Mouse (Mus musculus) midbrain, embryonic 15.5 days (tissue): ENCODE results near the gene Rtbdn. TPM values are rescaled to one million over a fixed set of nuclear protein-coding genes. Genes with fewer than 3 reads are reported as not detected.

ENCODE experiments used
- ATAC-seq: fragments of 200-750 bp; cut with Nextera tagmentation; replicated peaks from 2 replicates; pipeline ENCODE4 v1.8.0; 2017; ENCODE audit warnings: moderate TSS enrichment
- H3K27ac ChIP-seq: fragments of 300-500 bp; sonication (generic); 2 replicates; pipeline ENCODE4 v1.5.1; 2015; ENCODE audit warnings: mild to moderate bottlenecking, inconsistent platforms
- H3K27me3 ChIP-seq: fragments of 300-500 bp; sonication (generic); replicated peaks from 2 replicates; pipeline ENCODE4 v1.6.1; 2015; ENCODE audit warnings: inconsistent platforms
- H3K36me3 ChIP-seq: fragments of 300-500 bp; sonication (generic); replicated peaks from 2 replicates; pipeline ENCODE4 v1.6.1; 2015; ENCODE audit warnings: inconsistent platforms
- H3K4me1 ChIP-seq: fragments of 300-500 bp; sonication (generic); 2 replicates; pipeline ENCODE4 v1.6.1; 2015; ENCODE audit warnings: inconsistent platforms
- H3K4me2 ChIP-seq: fragments of 300-500 bp; sonication (generic); 2 replicates; pipeline ENCODE4 v1.6.1; 2015; ENCODE audit warnings: inconsistent platforms, mild to moderate bottlenecking, moderate library complexity
- H3K4me3 ChIP-seq: fragments of 300-500 bp; sonication (generic); 2 replicates; pipeline ENCODE4 v1.5.1; 2015; ENCODE audit warnings: mild to moderate bottlenecking, inconsistent platforms
- H3K9ac ChIP-seq: fragments of 300-500 bp; sonication (generic); 2 replicates; pipeline ENCODE4 v1.6.1; 2015; ENCODE audit warnings: mild to moderate bottlenecking, inconsistent platforms
- H3K9me3 ChIP-seq: fragments of 300-500 bp; sonication (generic); 2 replicates; pipeline ENCODE4 v1.6.1; 2016; ENCODE audit warnings: inconsistent platforms
- WGBS: fragments of 180-500 bp; shearing (Covaris S2); methylation state at CpG from one replicate; pipeline ENCODE4 v1.1.7; 2015; ENCODE audit warnings: mixed read lengths; 5-methylcytosine and 5-hydroxymethylcytosine counted together
- polyA plus RNA-seq: library from polyadenylated mRNA; unstranded; fragments of >200 nt; fragmentation: Nextera tagmentation; extraction: Ambion mirVana; gene quantifications from 2 replicates; pipeline ENCODE4 v1.2.1, GENCODE M21; 2015

The Rtbdn gene
- polyA plus RNA-seq, 1 experiment from 2014 or later, result 3.4 TPM

GRCm38 (mm10) chr8:84986379-84986945 lies 39.7 kb downstream of the Rtbdn start:
- Histone ChIP-seq H3K4me3 (peak overlapping the region; percentile 55), H3K9ac (peak overlapping the region; percentile 49; the same call in 1 of the 2 replicates), H3K36me3 (no peaks in the 10 kb centered on the region), H3K4me1 (peaks cover 41% of the 10 kb centered on the region), H3K4me2 (peak overlapping the region; percentile 98), H3K9me3 (no peaks in the 10 kb centered on the region), H3K27me3 (peaks cover 30% of the 10 kb centered on the region), H3K27ac (peak overlapping the region; percentile 82)
- 36% methylated on average over 8 of the region's 8 CpGs for WGBS
- no peak; the same call in 1 of the 2 replicates for ATAC-seq

DNA sequence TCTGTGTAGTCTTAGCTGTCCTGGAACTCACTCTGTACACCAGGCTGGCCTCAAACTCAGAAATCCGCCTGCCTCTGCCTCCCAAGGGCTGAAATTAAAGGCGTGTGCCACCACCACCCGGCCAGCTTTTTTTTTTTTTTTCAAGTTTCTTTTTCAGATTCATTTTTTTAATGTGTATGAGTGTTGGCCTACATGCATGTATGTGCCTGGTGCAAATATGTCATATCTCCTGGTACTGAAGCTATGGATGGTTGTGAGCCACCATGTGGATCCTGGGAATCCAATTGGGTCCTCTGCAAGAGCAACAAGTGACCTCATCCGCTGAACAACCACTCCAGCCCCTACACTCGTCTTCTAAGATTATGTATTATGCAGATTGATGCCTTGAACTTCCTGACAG lies 40.6 kb downstream of the Rtbdn start:
- no peak overlapping the region for H3K27ac ChIP-seq
- ATAC-seq, result no peak

GRCm38 (mm10) chr8:84987903-84988302 lies 41.1 kb downstream of the Rtbdn start:
- peaks cover 25% of the 10 kb centered on the region; the same call in 1 of the 2 replicates for H3K27me3 ChIP-seq
- H3K9me3 ChIP-seq, result no peaks in the 10 kb centered on the region
- H3K36me3 ChIP-seq, result no peaks in the 10 kb centered on the region
- no peak overlapping the region for H3K4me3 ChIP-seq
- no peak overlapping the region for H3K4me2 ChIP-seq
- H3K4me1 ChIP-seq, result peaks cover 43% of the 10 kb centered on the region
- 78% methylated on average over 2 of the region's 2 CpGs for WGBS
- ATAC-seq, result no peak
- H3K9ac ChIP-seq, result no peak overlapping the region
- H3K27ac ChIP-seq, result no peak overlapping the region

More for the DNA sequence above, 40.6 kb downstream of the Rtbdn start:
- H3K9ac ChIP-seq, result no peak overlapping the region
- no peaks in the 10 kb centered on the region for H3K9me3 ChIP-seq
- WGBS, result 83% methylated on average over 5 of the region's 5 CpGs
- H3K4me3 ChIP-seq, result no peak overlapping the region
- no peaks in the 10 kb centered on the region for H3K36me3 ChIP-seq
- H3K27me3 ChIP-seq, result peaks cover 25% of the 10 kb centered on the region; the same call in 1 of the 2 replicates
- peaks cover 43% of the 10 kb centered on the region for H3K4me1 ChIP-seq
- H3K4me2 ChIP-seq, result no peak overlapping the region

DNA sequence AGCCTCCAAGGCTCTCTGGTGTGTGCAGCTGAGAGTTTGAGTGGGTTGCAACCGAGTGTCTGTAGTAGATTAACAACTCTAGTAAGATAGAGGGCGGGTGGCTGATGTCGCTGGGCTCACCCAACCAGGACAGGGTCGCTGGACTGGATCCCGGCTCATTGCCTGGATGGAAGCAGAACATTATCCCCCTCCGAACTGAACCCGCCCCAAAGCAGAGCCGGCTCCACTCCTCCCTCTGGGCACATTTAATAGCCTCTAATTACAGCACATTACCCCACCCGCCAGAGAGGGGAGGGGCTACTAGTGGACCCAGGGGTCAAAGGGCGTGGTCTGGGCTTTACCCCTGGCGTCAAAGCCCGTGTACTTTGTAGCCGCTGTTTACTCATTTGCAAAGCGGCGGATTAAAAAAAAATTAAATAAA lies 42.5 kb downstream of the Rtbdn start:
- ATAC-seq, result no peak
- WGBS, result 12% methylated on average over 15 of the region's 15 CpGs
- Histone ChIP-seq H3K4me1 (peaks cover 42% of the 10 kb centered on the region), H3K4me2 (peak overlapping the region; percentile 70), H3K4me3 (peak overlapping the region; percentile 54), H3K27me3 (peaks cover 21% of the 10 kb centered on the region; the same call in 1 of the 2 replicates), H3K9ac (0 out of 2 replicates have a peak overlapping the region, but pooled peaks have one; percentile 54), H3K9me3 (no peaks in the 10 kb centered on the region), H3K27ac (no peak overlapping the region), H3K36me3 (no peaks in the 10 kb centered on the region)

GRCm38 (mm10) chr8:84989810-84990209 lies 43.0 kb downstream of the Rtbdn start:
- peaks cover 20% of the 10 kb centered on the region for H3K27me3 ChIP-seq
- ATAC-seq, result peak; percentile 43
- peak overlapping the region; percentile 70 for H3K4me2 ChIP-seq
- WGBS, result under 1% methylated on average over 15 of the region's 15 CpGs
- peak overlapping the region; percentile 54 for H3K4me3 ChIP-seq
- peak overlapping the region; percentile 72 for H3K27ac ChIP-seq
- H3K4me1 ChIP-seq, result peaks cover 37% of the 10 kb centered on the region
- peak overlapping the region; percentile 54 for H3K9ac ChIP-seq
- H3K36me3 ChIP-seq, result no peaks in the 10 kb centered on the region
- H3K9me3 ChIP-seq, result no peaks in the 10 kb centered on the region

DNA sequence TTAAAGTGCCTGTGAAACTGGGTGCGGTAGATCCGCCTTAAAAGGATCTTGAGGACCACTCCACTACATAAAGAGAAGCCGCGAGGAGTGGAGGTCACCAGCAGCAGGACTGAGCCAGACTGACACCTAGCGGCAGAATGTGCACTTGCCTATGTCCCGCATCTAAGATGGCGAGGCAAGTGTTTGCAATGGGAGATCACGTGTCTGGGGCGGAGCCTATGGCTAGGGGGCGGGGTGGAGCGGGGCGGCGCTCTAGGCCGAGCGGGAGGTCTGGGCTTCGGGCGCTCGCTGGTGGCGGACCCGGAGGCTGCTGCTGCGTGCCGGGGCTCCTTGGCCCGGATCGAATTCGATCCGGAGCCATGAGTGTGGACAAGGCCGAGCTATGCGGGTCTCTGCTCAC lies 43.6 kb downstream of the Rtbdn start, which contains the start of gene Hook2:
Gene Hook2 (plus strand): TSS at position 255 of the 400 bp plus-strand sequence.
- Histone ChIP-seq H3K9me3 (no peaks in the 10 kb centered on the region), H3K4me3 (peak within 1 kb of the TSS; percentile 54), H3K27me3 (peaks cover 25% of the 10 kb centered on the region), H3K4me1 (peaks cover 31% of the 10 kb centered on the region), H3K36me3 (no peaks in the 10 kb centered on the region), H3K4me2 (peak within 1 kb of the TSS; percentile 70), H3K9ac (peak within 1 kb of the TSS; percentile 58), H3K27ac (peak within 1 kb of the TSS; percentile 72)
- peak; percentile 90 for ATAC-seq
- under 1% methylated on average over 28 of the region's 28 CpGs for WGBS

- H3K9me3 ChIP-seq, result no peaks in the 10 kb centered on the region
- 3% methylated on average over 15 of the region's 15 CpGs for WGBS
- peaks cover 30% of the 10 kb centered on the region for H3K4me1 ChIP-seq
- H3K27ac ChIP-seq, result peak overlapping the region; percentile 72
- H3K27me3 ChIP-seq, result peaks cover 29% of the 10 kb centered on the region
- peak; percentile 60 for ATAC-seq
- H3K4me3 ChIP-seq, result peak overlapping the region; percentile 54
- peak overlapping the region; percentile 70 for H3K4me2 ChIP-seq
- H3K36me3 ChIP-seq, result no peaks in the 10 kb centered on the region
- peak overlapping the region; percentile 58 for H3K9ac ChIP-seq
Observed at GRCm38 (mm10) chr8:84990836-84991235, 44.0 kb downstream of the Rtbdn start.

DNA sequence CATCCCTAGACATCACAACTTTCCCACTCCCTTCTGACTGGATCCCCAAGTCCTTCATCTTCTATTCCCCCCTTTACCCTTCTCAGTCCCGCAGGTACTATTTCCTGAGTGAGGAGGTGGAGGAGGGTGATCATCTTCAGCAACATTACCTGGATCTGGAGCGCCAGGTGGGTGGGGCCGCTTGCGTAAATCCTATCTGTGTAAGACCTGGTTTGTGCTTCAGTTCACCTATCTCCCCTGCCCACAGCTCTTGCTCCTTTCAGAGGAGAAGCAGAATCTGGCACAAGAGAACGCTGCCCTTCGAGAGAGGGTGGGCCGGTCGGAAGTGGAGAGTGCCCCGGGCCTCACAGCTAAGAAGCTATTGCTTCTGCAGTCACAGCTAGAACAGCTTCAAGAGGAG lies 47.6 kb downstream of the Rtbdn start:
- WGBS, result 95% methylated on average over 9 of the region's 9 CpGs
- no peak for ATAC-seq

GRCm38 (mm10) chr8:84995680-84996079 lies 48.9 kb downstream of the Rtbdn start:
- peaks cover 17% of the 10 kb centered on the region for H3K27me3 ChIP-seq
- 0 out of 2 replicates have a peak overlapping the region, but pooled peaks have one; percentile 14 for H3K4me2 ChIP-seq
- no peak overlapping the region for H3K4me3 ChIP-seq
- H3K9ac ChIP-seq, result no peak overlapping the region
- H3K4me1 ChIP-seq, result peaks cover 20% of the 10 kb centered on the region
- WGBS, result 27% methylated on average over 25 of the region's 25 CpGs
- no peak for ATAC-seq
- no peak overlapping the region for H3K27ac ChIP-seq
- no peaks in the 10 kb centered on the region for H3K36me3 ChIP-seq
- no peaks in the 10 kb centered on the region for H3K9me3 ChIP-seq

More for the DNA sequence above, 47.6 kb downstream of the Rtbdn start:
- peaks cover 17% of the 10 kb centered on the region for H3K27me3 ChIP-seq
- H3K9me3 ChIP-seq, result no peaks in the 10 kb centered on the region
- H3K4me1 ChIP-seq, result peaks cover 27% of the 10 kb centered on the region
- no peak overlapping the region for H3K27ac ChIP-seq
- no peak overlapping the region for H3K4me3 ChIP-seq
- no peak overlapping the region for H3K4me2 ChIP-seq
- no peak overlapping the region for H3K9ac ChIP-seq
- H3K36me3 ChIP-seq, result no peaks in the 10 kb centered on the region

DNA sequence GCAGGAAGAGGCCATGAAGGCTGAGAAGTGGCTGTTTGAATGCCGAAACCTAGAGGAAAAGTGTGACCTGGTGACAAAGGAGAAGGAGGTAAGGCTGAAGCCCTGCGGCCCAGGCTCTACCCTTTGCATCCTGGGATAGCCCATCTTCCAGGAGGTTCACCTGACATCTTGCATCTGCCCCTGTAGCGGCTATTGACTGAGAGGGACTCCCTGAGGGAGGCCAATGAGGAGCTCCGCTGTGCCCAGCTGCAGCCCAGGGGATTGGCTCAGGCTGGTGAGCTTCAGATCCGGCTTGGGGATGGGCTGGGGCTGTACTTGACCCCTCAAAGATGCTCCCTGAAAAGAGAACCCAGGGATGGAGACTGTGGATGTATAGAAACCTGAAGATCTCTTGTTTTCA lies 50.2 kb downstream of the Rtbdn start:
- 82% methylated on average over 5 of the region's 5 CpGs for WGBS
- Histone ChIP-seq H3K27ac (no peak overlapping the region), H3K36me3 (no peaks in the 10 kb centered on the region), H3K4me3 (no peak overlapping the region), H3K9me3 (no peaks in the 10 kb centered on the region), H3K4me1 (peaks cover 11% of the 10 kb centered on the region; the same call in 1 of the 2 replicates), H3K27me3 (peaks cover 17% of the 10 kb centered on the region), H3K4me2 (no peak overlapping the region), H3K9ac (no peak overlapping the region)
- no peak for ATAC-seq

- H3K9ac ChIP-seq, result no peak overlapping the region
Observed at GRCm38 (mm10) chr8:84997649-84998295, 51.0 kb downstream of the Rtbdn start.

More at GRCm38 (mm10) chr8:84997649-84998295, 51.0 kb downstream of the Rtbdn start:
- peaks cover 11% of the 10 kb centered on the region; the same call in 1 of the 2 replicates for H3K4me1 ChIP-seq
- H3K4me3 ChIP-seq, result peak overlapping the region; percentile 9; the same call in 1 of the 2 replicates
- no peak overlapping the region for H3K27ac ChIP-seq
- WGBS, result 4% methylated on average over 19 of the region's 19 CpGs
- ATAC-seq, result peak; percentile 77
- H3K9me3 ChIP-seq, result no peaks in the 10 kb centered on the region
- H3K36me3 ChIP-seq, result peaks cover 1% of the 10 kb centered on the region; the same call in 1 of the 2 replicates
- peak overlapping the region; percentile 31 for H3K4me2 ChIP-seq
- H3K27me3 ChIP-seq, result peaks cover 17% of the 10 kb centered on the region
